Mouse (Mus musculus) small intestine, adult 2 months (tissue): ENCODE results near the gene Stoml2.

Source experiments
- CTCF ChIP-seq: fragments of 200-500 bp; IDR thresholded peaks from 2 replicates; pipeline ENCODE4 v1.5.1; 2012; ENCODE audit warnings: low read depth, mild to moderate bottlenecking, control low read depth, inconsistent platforms, low read length, moderate library complexity, mixed read lengths; ENCODE audit not compliant: insufficient replicate concordance, insufficient read length; ENCODE audit errors: extremely low read depth
- POLR2A ChIP-seq: fragments of 200-500 bp; IDR thresholded peaks from 2 replicates; pipeline ENCODE4 v1.6.1; 2012; ENCODE audit warnings: low read depth, mild to moderate bottlenecking, control low read depth, inconsistent platforms, low read length, moderate library complexity

- TF ChIP-seq CTCF (no peak), POLR2A (no peak)
Observed at GRCm38 (mm10) chr4:43047231-43047630, 15.7 kb upstream of the Stoml2 start.
